Mouse (Mus musculus): ENCODE results near the gene Gm11639. TPM values are rescaled to one million over a fixed set of nuclear protein-coding genes. Genes with fewer than 3 reads are reported as not detected.
A peak's percentile ranks its signal among the peaks of the same experiment; 100 is the strongest.

Gene Gm11639
- total and polyA plus RNA-seq, 3 experiments: not detected

DNA sequence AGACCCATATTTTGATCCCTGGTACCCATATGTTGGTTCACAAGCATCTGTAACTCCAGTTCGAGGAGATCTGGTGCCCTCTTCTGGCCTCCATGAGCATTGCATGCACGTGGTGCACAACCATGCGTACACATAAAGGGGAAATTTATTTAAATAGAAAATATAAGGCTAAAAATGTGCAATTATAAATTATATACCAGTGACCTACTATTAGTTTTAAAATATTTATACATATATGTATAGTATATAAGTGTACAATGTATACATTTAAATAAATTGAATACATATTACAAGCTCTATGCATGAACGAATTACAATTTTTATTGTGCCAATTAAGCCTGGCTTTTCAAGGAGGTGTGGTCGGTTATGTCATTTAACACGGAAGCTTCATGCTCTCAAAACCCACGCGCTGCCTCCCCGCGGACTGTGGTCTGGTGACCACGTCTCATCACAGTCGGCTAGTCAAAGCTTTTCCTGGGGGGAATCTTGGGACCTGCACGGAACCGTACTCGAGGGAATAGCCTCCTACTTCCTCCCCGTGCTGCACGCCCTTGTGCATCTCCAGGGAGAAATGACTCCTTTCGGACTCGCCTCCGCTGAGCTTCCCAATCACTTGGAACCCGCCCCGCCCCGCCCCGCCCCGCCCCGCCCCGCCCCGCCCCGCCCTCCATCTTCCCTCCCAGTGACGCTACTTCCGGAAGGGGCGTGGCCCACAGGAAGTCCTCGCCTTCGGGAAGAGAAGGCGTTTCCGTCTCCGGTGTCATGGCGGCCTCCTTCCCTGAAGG, 440.4 kb downstream of the Gm11639 start, which contains the start of gene Mettl2:
Gene Mettl2 (plus strand): TSS at position 691 of the 785 bp plus-strand sequence.
- Histone ChIP-seq H3K9ac (ENCODE audit: control insufficient read depth, low read depth, low read length, poor library complexity, severe bottlenecking) (peak within 1 kb of the TSS; percentile 81), H3K4me3 (ENCODE audit: control insufficient read depth in 1 of 2, insufficient read depth in 1 of 2, low read depth in 2 of 2, low read length in 2 of 2) (peak within 1 kb of the TSS; percentile 80 to 87), H3K27ac (ENCODE audit: control insufficient read depth, low read depth, low read length) (peak within 1 kb of the TSS; percentile 62), H3K79me2 (ENCODE audit: control insufficient read depth, insufficient read depth, low read length, poor library complexity) (peaks cover 30% of the 10 kb centered on the region), H3K4me1 (ENCODE audit: control insufficient read depth in 1 of 2, insufficient read depth in 2 of 2, low read length in 2 of 2) (peaks cover 0 to 12% of the 10 kb centered on the region in 2 experiments; a peak in 3 of 4 replicates), H3K9me3 (replicated peaks; ENCODE audit: insufficient read depth, low read length) (no peaks in the 10 kb centered on the region), H3K36me3 (ENCODE audit: control insufficient read depth in 1 of 2, insufficient read depth in 2 of 2, low read length in 2 of 2) (peaks cover 10 to 15% of the 10 kb centered on the region in 2 experiments), H3K27me3 (ENCODE audit: control insufficient read depth in 1 of 2, insufficient read depth in 2 of 2, low read length in 2 of 2) (no peaks in the 10 kb centered on the region)
- TF ChIP-seq POLR2AphosphoS2 (IDR thresholded peaks at IDR 0.05; ENCODE audit: low read length): peak; percentile 59; the same call in 1 of the 2 replicates
- TF ChIP-seq CHD2 (IDR thresholded peaks at IDR 0.05; ENCODE audit: low read length): no peak
- peak; percentile 76; the same call in 1 of the 2 replicates for TF ChIP-seq TBP (IDR thresholded peaks at IDR 0.05; ENCODE audit: low read depth, low read length)
- TF ChIP-seq MYC (IDR thresholded peaks at IDR 0.05; ENCODE audit: low read depth, low read length): peak; percentile 99
- TF ChIP-seq SIN3A (IDR thresholded peaks at IDR 0.05; ENCODE audit: low read length): peak; percentile 97
- peak; percentile 44 for TF ChIP-seq ZC3H11A (IDR thresholded peaks at IDR 0.05; ENCODE audit: low read depth, low read length)
- TF ChIP-seq USF2 (IDR thresholded peaks at IDR 0.05; ENCODE audit: borderline replicate concordance in 1 of 2, insufficient read depth in 1 of 2, low read depth in 1 of 2, low read length in 2 of 2): no peak
- TF ChIP-seq UBTF (IDR thresholded peaks at IDR 0.05; ENCODE audit: borderline replicate concordance, insufficient read depth, low read depth, low read length): no peak
- no peak for TF ChIP-seq MYB (IDR thresholded peaks at IDR 0.05; ENCODE audit: low read depth, low read length)
- peak; percentile 74; the same call in 1 of the 2 replicates for TF ChIP-seq USF1 (IDR thresholded peaks at IDR 0.05; ENCODE audit: low read depth, low read length)
- TF ChIP-seq CTCF (IDR thresholded peaks at IDR 0.05 in 2 of 3, conservative IDR thresholded peaks at IDR 0.05 in 1 of 3; ENCODE audit: control insufficient read depth in 1 of 3, insufficient read depth in 1 of 3, low read depth in 2 of 3, low read length in 3 of 3, poor library complexity in 1 of 3, severe bottlenecking in 1 of 3): peak; percentile 76 to 87 (median 81)
- peak; percentile 89 to 96; a peak in 3 of 4 replicates for TF ChIP-seq POLR2A (IDR thresholded peaks at IDR 0.05; ENCODE audit: control insufficient read depth in 1 of 2, insufficient read depth in 1 of 2, low read depth in 1 of 2, low read length in 2 of 2, poor library complexity in 1 of 2)
- TF ChIP-seq HCFC1 (IDR thresholded peaks at IDR 0.05; ENCODE audit: low read depth, low read length): peak; percentile 91
- TF ChIP-seq ZMIZ1 (IDR thresholded peaks at IDR 0.05; ENCODE audit: low read depth, low read length): peak; percentile 77; the same call in 1 of the 2 replicates
- no peak for TF ChIP-seq NRF1 (IDR thresholded peaks at IDR 0.05; ENCODE audit: insufficient read depth, low read depth, low read length, poor library complexity, severe bottlenecking)
- TF ChIP-seq MAX (IDR thresholded peaks at IDR 0.05; ENCODE audit: low read length): peak; percentile 95
- TF ChIP-seq JUND (IDR thresholded peaks at IDR 0.05; ENCODE audit: low read depth, low read length): 0 out of 2 replicates have a peak, but pooled peaks have one; percentile 13
- TF ChIP-seq MXI1 (IDR thresholded peaks at IDR 0.05; ENCODE audit: low read depth, low read length): peak; percentile 99
- TF ChIP-seq BHLHE40 (IDR thresholded peaks at IDR 0.05; ENCODE audit: borderline replicate concordance, low read depth, low read length): no peak
- peak; percentile 72 for TF ChIP-seq NELFE (IDR thresholded peaks at IDR 0.05; ENCODE audit: low read depth, low read length)
- peak; percentile 40; the same call in 1 of the 2 replicates for TF ChIP-seq MAZ (IDR thresholded peaks at IDR 0.05; ENCODE audit: low read depth, low read length)
- TF ChIP-seq SMC3 (IDR thresholded peaks at IDR 0.05; ENCODE audit: low read depth, low read length): peak; percentile 65
- TF ChIP-seq KAT2A (conservative IDR thresholded peaks at IDR 0.05; ENCODE audit: low read depth, low read length): peak; percentile 65; the same call in 1 of the 2 replicates
- TF ChIP-seq ELF1 (IDR thresholded peaks at IDR 0.05; ENCODE audit: low read depth, low read length): peak; percentile 87
- peak; percentile 48; the same call in 1 of the 2 replicates for TF ChIP-seq TCF12 (IDR thresholded peaks at IDR 0.05; ENCODE audit: low read depth, low read length)
- TF ChIP-seq RAD21 (IDR thresholded peaks at IDR 0.05; ENCODE audit: low read depth, low read length): peak; percentile 76
- DNase-seq (ENCODE audit: low read depth, low spot score): peak; percentile 94

Measured in MEL (cell line).